7 mouse cellular contexts compared by ENCODE assay signal in the genomic region with DNA sequence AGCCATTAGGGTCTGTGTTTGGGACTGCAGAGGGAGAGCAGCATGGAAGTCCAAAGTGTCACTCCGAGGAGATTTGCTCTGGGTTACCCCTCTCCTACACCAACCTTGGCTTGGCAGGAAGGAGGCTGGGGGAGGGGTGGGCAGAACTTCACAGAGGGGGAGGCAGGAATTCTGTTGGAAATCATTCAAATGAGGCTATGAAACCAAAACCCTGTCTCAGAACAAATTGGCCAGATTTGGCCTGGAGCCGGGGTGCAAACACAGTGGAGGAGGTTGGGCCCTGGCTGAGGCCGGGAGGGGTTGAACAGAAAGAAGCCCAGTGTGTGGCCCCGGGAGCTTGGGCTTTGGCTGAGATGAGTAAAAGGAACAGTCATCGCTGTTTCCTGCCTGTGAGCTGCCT. TPM values are rescaled to one million over a fixed set of nuclear protein-coding genes. Genes with fewer than 3 reads are reported as not detected.
DNase-seq lines count a peak whose midpoint lies in the region; ATAC-seq lines count a peak whose summit lies in the region.

No protein-coding gene starts in this region.

- no peak overlapping the region for H3K4me3 ChIP-seq in embryonic facial prominence, embryonic 13.5 days
- no peak overlapping the region for H3K4me3 ChIP-seq in midbrain, embryonic 14.5 days (replicated peaks; ENCODE audit: low read depth, low read length)

- H3K4me2 ChIP-seq in embryonic facial prominence, embryonic 13.5 days, result peak overlapping the region; percentile 17; the same call in 1 of the 2 replicates
- H3K4me2 ChIP-seq in midbrain, embryonic 14.5 days (ENCODE audit: low read length), result no peak overlapping the region

- whole genome bisulfite sequencing in embryonic facial prominence, embryonic 13.5 days, result 7% methylated on average over 5 of the region's 5 CpGs
- WGBS in midbrain, embryonic 14.5 days, result 13% methylated on average over 5 of the region's 5 CpGs

- H3K36me3 ChIP-seq in embryonic facial prominence, embryonic 13.5 days, result no peaks in the 10 kb centered on the region
- H3K36me3 ChIP-seq in midbrain, embryonic 14.5 days (ENCODE audit: control insufficient read depth, insufficient read depth, low read length), result no peaks in the 10 kb centered on the region

- ATAC-seq in embryonic facial prominence, embryonic 13.5 days (ENCODE audit: insufficient number of reproducible peaks, insufficient read depth, low FRiP score, low TSS enrichment, low read depth), result peak; percentile 67; the same call in 1 of the 2 replicates
- ATAC-seq in midbrain, embryonic 14.5 days (ENCODE audit: low FRiP score, low TSS enrichment), result no peak

- no peak overlapping the region for H3K9ac ChIP-seq in embryonic facial prominence, embryonic 13.5 days
- H3K9ac ChIP-seq in midbrain, embryonic 14.5 days (replicated peaks; ENCODE audit: low read length), result no peak overlapping the region

- peak; percentile 37 for DNase-seq in layer of hippocampus, adult 11-12 months (ENCODE audit: low spot score)
- DNase-seq in layer of hippocampus, postnatal 25 days (ENCODE audit: extremely low spot score in 1 of 2, low spot score in 1 of 2), result no peak
- peak; percentile 55 for DNase-seq in heart, postnatal 4 days
- peak; percentile 53 for DNase-seq in midbrain, embryonic 14.5 days
- no peak for DNase-seq in spleen, postnatal 4 days (ENCODE audit: low spot score in 2 of 2)
- DNase-seq in cerebellum, adult 18-20 months, result no peak

- peaks cover 61% of the 10 kb centered on the region for H3K4me1 ChIP-seq in embryonic facial prominence, embryonic 13.5 days
- peaks cover 8% of the 10 kb centered on the region; the same call in 1 of the 2 replicates for H3K4me1 ChIP-seq in midbrain, embryonic 14.5 days (ENCODE audit: control insufficient read depth, insufficient read depth, low read length)

- H3K9me3 ChIP-seq in embryonic facial prominence, embryonic 13.5 days, result no peaks in the 10 kb centered on the region
- no peaks in the 10 kb centered on the region for H3K9me3 ChIP-seq in midbrain, embryonic 14.5 days (ENCODE audit: control insufficient read depth, low read length)

- H3K27ac ChIP-seq in embryonic facial prominence, embryonic 13.5 days, result peak overlapping the region; percentile 78
- H3K27ac ChIP-seq in midbrain, embryonic 14.5 days (replicated peaks; ENCODE audit: low read depth, low read length), result no peak overlapping the region

- H3K27me3 ChIP-seq in embryonic facial prominence, embryonic 13.5 days, result no peaks in the 10 kb centered on the region
- no peaks in the 10 kb centered on the region for H3K27me3 ChIP-seq in midbrain, embryonic 14.5 days (ENCODE audit: control insufficient read depth, insufficient read depth, low read length)

RNA-seq across cellular contexts. Expression of gene Ephb3, which starts 34.2 kb away (rescaled TPM):
- total RNA-seq in layer of hippocampus, postnatal 25 days (2021), result 10 to 100 TPM; 19.4 to 25.7 TPM
- 71.4 and 72.9 TPM in 2 replicates for polyA plus RNA-seq in embryonic facial prominence, embryonic 13.5 days (2015; fragmentation: Nextera tagmentation; extraction: Ambion mirVana)
- 10 to 100 TPM; 14.3 to 14.8 TPM for total RNA-seq in heart, postnatal 4 days (2021)
- 12.3 and 14.0 TPM in 2 replicates for polyA plus RNA-seq in midbrain, embryonic 14.5 days (2014; fragmentation: Nextera tagmentation; extraction: Ambion mirVana)

Comparison
In these comparisons a context has a peak if more than half of its experiments do, and no peak if none do; other contexts are left out.
1. DNase-seq: peak in layer of hippocampus, adult 11-12 months (single experiment), heart, postnatal 4 days (single experiment) and midbrain, embryonic 14.5 days (single experiment); none in layer of hippocampus, postnatal 25 days (0 of 2), spleen, postnatal 4 days (0 of 2) and cerebellum, adult 18-20 months (0 of 2).